Mouse (Mus musculus) effector memory CD4-positive, alpha-beta T cell, adult 5 months (primary cell): ENCODE measurements around the gene Cyp4x1. TPM values are rescaled to one million over a fixed set of nuclear protein-coding genes. Genes with fewer than 3 reads are reported as not detected.

Source experiments
- polyA plus RNA-seq: library from polyadenylated mRNA; unstranded; fragments of 100-300 nt; shearing (Covaris generic); gene quantifications from one replicate; pipeline ENCODE4 v1.2.1, GENCODE M21; 2017

The Cyp4x1 gene
- 0.10 TPM for polyA plus RNA-seq

GRCm38 (mm10) chr4:115133621-115134295 is at the start of gene Cyp4x1:
TSS of gene Cyp4x1 (minus strand) at chr4:115134281.

GRCm38 (mm10) chr4:115088611-115089338 is 45.3 kb downstream of the Cyp4x1 start, which contains the start of gene Pdzk1ip1:
TSS of gene Pdzk1ip1 (plus strand) at chr4:115088708.

DNA sequence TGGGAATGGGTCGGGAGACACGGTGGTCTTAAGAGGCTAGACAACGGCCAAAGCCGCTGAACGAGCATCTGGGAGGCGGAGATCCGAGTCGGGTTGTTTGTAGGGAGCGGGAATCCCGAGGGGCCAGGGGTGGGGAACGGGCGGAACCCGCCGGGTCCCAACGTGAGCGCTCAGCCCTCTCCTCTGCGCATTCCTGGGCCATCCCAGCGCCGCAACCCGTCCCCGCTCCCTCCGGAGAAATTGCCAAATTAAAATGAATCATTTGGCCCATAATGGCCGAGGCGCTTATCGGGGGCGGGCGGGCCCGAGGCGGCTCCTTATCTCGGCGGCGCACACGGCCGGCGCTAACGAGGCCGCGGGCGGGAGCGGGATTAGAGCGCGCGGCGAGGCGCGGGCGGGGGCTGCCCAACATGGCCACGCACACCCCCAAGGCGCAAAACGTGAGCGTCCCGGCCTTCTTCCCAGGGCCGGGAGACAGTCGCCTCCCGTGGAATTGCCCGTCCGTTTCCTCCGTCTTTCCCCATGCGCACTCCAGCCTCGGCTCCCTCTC is 77.6 kb downstream of the Cyp4x1 start, which contains the start of gene Tal1:
TSS of gene Tal1 (plus strand) at position 56 of the 550 bp plus-strand sequence.

Other genes starting within 250 kb of the Cyp4x1 start
- gene Foxd2, start 225.4 kb downstream of the Cyp4x1 start, polyA plus RNA-seq: 2.6 TPM
- gene Foxe3, start 208.3 kb downstream of the Cyp4x1 start, polyA plus RNA-seq: not detected
- gene Cmpk1, start 147.0 kb downstream of the Cyp4x1 start, polyA plus RNA-seq: 88.7 TPM
- 0.66 TPM for gene Stil, start 134.1 kb downstream of the Cyp4x1 start, polyA plus RNA-seq
- gene Tal1, start 77.9 kb downstream of the Cyp4x1 start, polyA plus RNA-seq: not detected
- gene Pdzk1ip1, start 45.6 kb downstream of the Cyp4x1 start, polyA plus RNA-seq: 2.5 TPM
- gene Cyp4a29, start 107.8 kb upstream of the Cyp4x1 start, polyA plus RNA-seq: not detected
- not detected for gene Cyp4a12a, start 164.8 kb upstream of the Cyp4x1 start, polyA plus RNA-seq